Mouse (Mus musculus) embryonic stem cell, embryonic (primary cell): ENCODE data around the gene Rhot2.

Source experiments
- CTCF ChIA-PET, 4 experiments: fragments of 300-600 bp in 2 of 4; fragments of 350-600 bp in 2 of 4; sonication (Branson Sonifier 250); formaldehyde crosslinking; loops; one replicate each; lab custom pipeline; 2022; ENCODE audit warnings: inconsistent platforms in 2 of 4; lab: Charles Lee
- POLR2A ChIA-PET, 4 experiments: fragments of 300-600 bp in 2 of 4; fragments of 350-600 bp in 2 of 4; sonication (Branson Sonifier 250); formaldehyde crosslinking; loops; one replicate each; lab custom pipeline; 2022; ENCODE audit warnings: antibody characterized with exemption in 4 of 4, inconsistent platforms in 1 of 4; lab: Charles Lee

Rhot2 gene

DNA sequence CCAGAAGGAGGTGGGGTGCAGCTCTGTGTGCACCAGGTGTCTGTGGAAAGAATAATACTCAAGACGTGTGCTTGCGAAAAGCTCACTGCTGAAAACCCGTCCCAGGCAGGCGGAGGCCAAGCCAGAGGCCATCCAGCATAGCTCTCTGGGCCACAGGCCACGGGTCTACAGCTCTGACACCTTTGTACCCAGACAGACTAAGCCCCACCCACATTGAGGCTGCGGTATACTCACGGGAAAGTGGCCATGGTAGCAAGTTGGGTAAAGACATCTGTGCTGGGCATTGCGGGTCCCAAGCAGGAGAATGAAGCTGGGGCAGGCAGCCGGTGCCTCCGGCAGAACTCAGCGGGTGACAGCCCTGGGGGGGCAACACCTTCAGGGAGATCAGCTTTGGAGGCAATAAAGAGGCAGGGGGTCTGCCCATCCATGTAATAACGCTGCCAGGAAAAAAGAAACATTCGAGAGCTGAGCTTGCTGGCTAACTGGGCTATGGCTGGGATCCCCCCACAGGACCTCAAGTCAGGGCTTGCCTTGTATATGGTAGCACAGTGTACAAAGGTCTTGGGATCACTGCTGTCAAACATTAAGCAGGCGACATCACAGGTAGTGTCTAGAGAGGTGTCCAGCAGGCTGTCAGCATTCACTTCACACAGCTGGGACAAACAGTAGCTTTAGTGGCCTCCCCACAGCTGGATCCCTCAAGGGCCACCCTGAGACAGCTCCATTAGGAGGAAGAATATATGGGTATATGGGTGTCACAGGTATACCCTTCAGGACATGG lies 5.0 kb downstream of the Rhot2 start:
- CTCF ChIA-PET = interaction anchor here in 2 of 4 experiments (0.6 to 0.7 kb wide), 2 partner anchors 116 to 233 kb away, joined by 3 read pairs; no protein-coding TSS in a partner anchor
- POLR2A ChIA-PET = interaction anchor here in 2 of 4 experiments (0.8 to 2.0 kb wide), 8 partner anchors 8 to 116 kb away, joined by 3 to 5 read pairs (median 4); partner anchors contain the start of gene Mcrip2 (in 2 of the 2)

DNA sequence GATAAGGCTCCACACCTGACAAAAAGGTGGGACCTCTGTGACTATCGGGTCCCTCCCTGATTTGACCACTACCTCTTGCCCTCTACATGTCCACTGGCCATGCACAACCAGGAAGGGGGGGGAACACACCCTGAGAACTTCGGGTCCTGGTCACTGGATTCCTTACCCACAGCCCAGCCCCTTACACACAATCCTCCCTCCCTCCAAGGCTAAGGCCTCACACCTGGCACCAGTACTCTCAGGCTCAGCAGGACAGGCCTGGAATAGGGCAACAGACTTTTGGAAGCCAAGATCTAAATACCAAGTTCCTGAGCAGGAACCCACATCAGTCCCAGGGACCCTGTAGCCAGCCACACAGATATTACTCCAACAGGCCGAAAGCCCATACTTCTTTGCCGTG lies 5.7 kb downstream of the Rhot2 start:
- CTCF ChIA-PET = no interaction called here
- POLR2A ChIA-PET = interaction anchor here in 2 of 4 experiments (1.1 to 2.0 kb wide), 5 partner anchors 9 to 116 kb away, joined by 3 to 5 read pairs (median 5); partner anchors contain the start of gene Mcrip2 (in 2 of the 2)

DNA sequence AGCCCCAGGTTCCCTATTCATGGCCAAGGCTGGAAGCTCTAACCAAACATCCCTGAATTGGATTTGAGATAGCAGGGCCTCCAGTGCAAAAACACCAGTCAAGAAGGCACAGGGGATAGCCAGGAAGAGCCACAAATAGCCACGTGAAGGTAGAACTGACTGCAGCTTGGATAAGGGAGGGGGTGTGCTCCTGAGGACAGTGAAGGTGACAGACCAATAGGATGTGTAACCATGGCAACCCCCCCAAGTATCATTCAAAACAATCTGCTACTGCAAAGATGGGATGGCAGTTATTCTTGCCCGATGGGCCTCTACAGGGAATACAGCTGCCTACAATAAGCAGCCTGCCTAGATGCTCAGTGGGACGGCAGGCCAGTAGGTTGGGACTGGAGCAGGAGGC lies 7.1 kb downstream of the Rhot2 start:
- POLR2A ChIA-PET = interaction anchor here in 2 of 4 experiments (0.6 to 2.6 kb wide), 18 partner anchors 8 to 433 kb away, joined by 3 to 11 read pairs (median 6); partner anchors contain the start of genes Jmjd8 (in 2 of the 2), Mcrip2 (in 2 of the 2), Wdr24 (in 2 of the 2) and Chtf18 (in 1 of the 2)
- CTCF ChIA-PET = interaction anchor here in 1 of 4 experiments (0.6 to 1.5 kb wide), 3 partner anchors 36 to 363 kb away, joined by 4 to 5 read pairs (median 4); no protein-coding TSS in a partner anchor

DNA sequence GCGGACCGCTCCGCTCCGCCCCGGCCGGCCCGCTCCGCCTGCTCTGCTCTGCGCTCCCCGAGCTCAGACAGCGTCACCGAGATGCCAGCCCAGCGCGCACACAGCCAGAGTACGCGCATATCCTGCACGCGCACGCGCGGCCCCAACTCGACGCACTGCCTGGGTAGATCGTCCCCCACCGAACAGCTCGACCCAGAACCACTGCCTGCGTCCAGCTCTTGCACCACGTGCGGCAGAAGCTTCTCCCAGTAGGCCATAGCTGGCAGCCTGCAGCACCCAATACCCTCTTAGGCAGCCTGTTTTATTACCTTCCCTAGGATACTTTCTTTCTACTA lies 7.6 kb downstream of the Rhot2 start, which contains the start of gene Rhbdl1:
TSS of gene Rhbdl1 (minus strand) at position 220 of the 335 bp plus-strand sequence.
- CTCF ChIA-PET = interaction anchor here in 1 of 4 experiments (0.6 to 1.5 kb wide), 4 partner anchors 36 to 362 kb away, joined by 4 to 5 read pairs (median 4); no protein-coding TSS in a partner anchor
- POLR2A ChIA-PET = interaction anchor here (0.6 to 2.6 kb wide), 30 partner anchors 7 to 433 kb away, joined by 3 to 11 read pairs (median 3); partner anchors contain the start of genes Jmjd8 (in 3 of the 4), Mcrip2 (in 3 of the 4), Wdr24 (in 2 of the 4) and Chtf18 (in 1 of the 4)

DNA sequence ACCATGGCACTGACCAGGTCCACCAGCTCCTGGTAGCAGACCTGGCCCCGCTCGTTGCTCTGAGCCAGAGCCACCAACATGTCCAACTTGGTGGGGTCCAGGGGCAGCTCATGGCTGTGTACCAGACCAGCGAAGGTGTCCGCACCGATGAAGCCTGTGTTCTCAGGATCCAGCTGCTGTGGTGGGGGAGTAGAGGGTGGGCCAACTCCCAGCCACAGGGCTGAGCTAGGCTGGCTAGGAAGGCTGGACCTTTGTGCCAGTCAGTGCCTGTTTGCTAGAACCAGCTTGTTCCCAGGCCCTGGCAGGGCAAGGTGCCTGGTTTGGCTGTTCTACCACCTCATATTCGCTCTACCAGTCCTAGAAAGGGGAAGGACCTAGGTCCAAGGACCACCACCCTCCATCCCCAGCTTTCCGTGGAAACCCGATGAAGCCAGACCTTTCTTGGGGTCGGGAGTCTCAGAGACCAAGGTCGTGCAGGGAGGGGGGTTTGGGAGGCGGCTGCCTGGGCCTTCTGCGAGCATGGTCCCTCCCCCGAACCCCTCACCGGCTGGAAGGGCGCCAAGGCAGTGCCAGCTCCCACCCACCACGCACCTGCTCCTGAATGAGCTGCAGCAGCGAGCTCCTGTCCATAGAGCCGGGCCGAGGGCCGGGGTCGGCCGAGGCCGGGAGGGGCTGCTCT lies 8.1 kb downstream of the Rhot2 start:
- ChIA-PET POLR2A (interaction anchor here (0.5 to 2.6 kb wide), 35 partner anchors 8 to 1494 kb away, joined by 3 to 11 read pairs (median 3); partner anchors contain the start of genes Jmjd8 (in 3 of the 4), Mcrip2 (in 3 of the 4), Wdr24 (in 2 of the 4) and AC134908.4 (in 1 of the 4)), CTCF (interaction anchor here in 2 of 4 experiments (0.7 to 1.5 kb wide), 5 partner anchors 35 to 362 kb away, joined by 3 to 5 read pairs (median 4); no protein-coding TSS in a partner anchor)

DNA sequence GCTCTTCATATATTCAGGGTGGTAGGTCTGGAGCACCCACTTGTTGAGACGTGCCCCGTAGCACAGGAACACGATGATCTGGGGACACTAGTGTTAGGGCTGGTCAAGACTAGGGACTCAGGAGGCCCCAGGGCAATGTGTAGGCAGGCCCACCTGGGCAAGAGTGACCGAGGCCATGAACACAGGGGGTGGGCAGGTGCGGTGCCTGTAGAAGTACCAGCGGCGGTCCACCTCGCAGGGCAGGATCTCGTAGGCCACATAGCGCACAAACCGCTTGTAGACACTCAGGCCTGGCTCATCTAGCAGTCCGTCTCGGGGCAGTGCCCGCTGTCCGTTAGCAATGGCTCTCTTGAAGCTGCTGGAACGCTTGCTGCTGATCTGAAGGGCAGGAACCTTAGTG lies 8.8 kb downstream of the Rhot2 start:
- ChIA-PET POLR2A (interaction anchor here in 3 of 4 experiments (0.5 to 9.2 kb wide), 21 partner anchors 9 to 1493 kb away, joined by 3 to 114 read pairs (median 4); partner anchors contain the start of genes Mcrip2 (in 3 of the 3), Rhot2 (in 2 of the 3), AC134908.4 (in 1 of the 3) and Chtf18 (in 1 of the 3)), CTCF (interaction anchor here in 2 of 4 experiments (0.7 to 1.4 kb wide), 3 partner anchors 38 to 59 kb away, joined by 3 to 5 read pairs (median 4); no protein-coding TSS in a partner anchor)

DNA sequence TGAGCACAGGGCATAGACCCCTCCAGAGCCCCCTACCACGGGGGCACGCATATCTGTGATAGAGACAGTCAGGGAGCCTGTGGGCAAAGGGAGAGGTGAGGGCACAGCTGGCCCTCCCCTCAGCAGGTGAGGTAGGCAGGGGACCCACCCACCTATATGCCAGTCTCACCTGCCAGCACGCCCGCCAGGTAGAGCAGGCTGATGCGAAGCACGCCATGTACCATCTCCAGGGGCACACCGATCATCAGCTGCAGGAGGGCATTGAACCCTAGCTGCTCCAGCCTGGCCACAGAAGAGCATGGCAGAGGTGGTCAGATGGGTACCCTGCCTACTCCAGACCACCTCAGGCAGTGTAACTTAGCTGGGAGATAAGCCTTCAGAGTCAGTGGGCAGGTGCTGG lies 9.3 kb downstream of the Rhot2 start:
- ChIA-PET POLR2A (interaction anchor here in 2 of 4 experiments (2.5 to 9.2 kb wide), 7 partner anchors 9 to 32 kb away, joined by 6 to 114 read pairs (median 44); partner anchors contain the start of genes Rhot2 (in 2 of the 2), Gm20683 (in 1 of the 2), Mcrip2 (in 1 of the 2) and Wdr24 (in 1 of the 2)), CTCF (interaction anchor here in 1 of 4 experiments (1.2 kb wide), 1 partner anchor 34 kb away, joined by 3 read pairs; no protein-coding TSS in a partner anchor)

DNA sequence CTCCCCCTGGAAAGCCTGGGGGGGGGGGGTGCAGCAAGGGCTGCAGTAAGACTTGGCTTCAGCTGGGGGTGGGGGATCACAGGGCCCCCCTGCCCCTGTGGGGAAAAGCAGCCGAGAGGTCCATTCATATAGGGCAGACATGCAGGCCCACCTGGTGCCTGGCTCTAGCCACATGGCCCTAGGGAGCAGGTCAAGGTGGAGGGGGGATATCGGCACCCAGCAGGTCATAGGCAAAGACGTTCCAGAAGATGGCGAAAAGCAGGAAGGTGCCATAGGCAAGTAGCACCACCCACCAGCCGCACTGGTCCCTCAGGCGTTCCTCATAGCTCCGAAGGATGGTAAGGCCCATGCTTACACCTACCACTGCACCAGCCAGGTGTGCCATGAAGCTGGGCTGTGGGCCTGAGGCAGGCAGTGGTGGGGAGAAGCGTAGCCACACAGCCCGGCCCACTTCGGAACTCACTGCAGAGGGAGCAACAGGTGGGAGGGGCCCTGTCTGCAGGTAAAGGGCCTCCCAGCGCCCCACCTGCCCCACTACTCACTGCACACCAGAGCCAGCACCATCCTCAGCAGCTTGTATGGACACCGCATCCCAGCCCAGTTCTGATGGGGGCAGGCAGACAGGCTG lies 9.9 kb downstream of the Rhot2 start:
- ChIA-PET POLR2A (interaction anchor here in 2 of 4 experiments (0.7 to 9.2 kb wide), 16 partner anchors 10 to 398 kb away, joined by 3 to 114 read pairs (median 19); partner anchors contain the start of genes Mcrip2 (in 2 of the 2), Rhot2 (in 2 of the 2), Wdr24 (in 2 of the 2) and Gm20683 (in 1 of the 2)), CTCF (interaction anchor here in 1 of 4 experiments (1.2 to 1.4 kb wide), 2 partner anchors 34 to 111 kb away, joined by 3 read pairs; no protein-coding TSS in a partner anchor)

DNA sequence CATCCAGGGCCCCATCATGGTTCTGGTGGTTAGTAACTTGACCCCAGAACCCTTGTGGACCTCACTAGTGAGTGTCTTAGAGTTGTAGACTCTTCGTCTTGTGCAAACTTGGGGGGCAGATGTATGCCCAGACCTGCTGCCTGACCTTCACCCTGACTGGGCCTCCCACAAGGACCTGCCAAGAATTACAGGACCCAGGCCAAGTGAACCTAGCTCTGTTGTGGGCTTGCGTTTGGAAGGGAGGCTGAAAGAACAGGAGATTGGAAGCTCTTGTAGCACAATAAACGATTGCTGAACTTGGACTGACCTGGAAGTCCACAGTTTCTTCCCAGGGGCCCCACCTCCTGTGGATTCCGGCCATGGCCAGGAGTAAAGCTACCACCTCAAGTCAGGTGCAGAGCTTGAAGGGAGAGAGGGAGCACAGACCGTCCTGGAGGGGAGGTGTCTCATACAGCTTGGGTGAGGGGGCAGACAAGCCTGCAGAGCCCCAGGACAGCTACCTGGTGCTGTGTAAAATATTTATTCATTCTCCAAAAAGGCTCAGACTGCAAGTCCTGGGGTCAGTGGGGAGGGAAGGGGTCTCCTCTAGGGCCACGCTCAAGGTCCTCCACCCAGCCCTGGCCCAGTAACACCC lies 10.6 kb downstream of the Rhot2 start:
- POLR2A ChIA-PET = interaction anchor here in 3 of 4 experiments (0.7 to 9.2 kb wide), 60 partner anchors 8 to 1098 kb away, joined by 3 to 114 read pairs (median 8); partner anchors contain the start of genes Mcrip2 (in 3 of the 3), Rhot2 (in 3 of the 3), Wdr24 (in 3 of the 3) and Wdr90 (in 3 of the 3)
- CTCF ChIA-PET = interaction anchor here in 3 of 4 experiments (1.0 to 2.1 kb wide), 7 partner anchors 10 to 266 kb away, joined by 3 to 7 read pairs (median 5); partner anchors contain the start of gene Rhot2 (in 2 of the 3)

DNA sequence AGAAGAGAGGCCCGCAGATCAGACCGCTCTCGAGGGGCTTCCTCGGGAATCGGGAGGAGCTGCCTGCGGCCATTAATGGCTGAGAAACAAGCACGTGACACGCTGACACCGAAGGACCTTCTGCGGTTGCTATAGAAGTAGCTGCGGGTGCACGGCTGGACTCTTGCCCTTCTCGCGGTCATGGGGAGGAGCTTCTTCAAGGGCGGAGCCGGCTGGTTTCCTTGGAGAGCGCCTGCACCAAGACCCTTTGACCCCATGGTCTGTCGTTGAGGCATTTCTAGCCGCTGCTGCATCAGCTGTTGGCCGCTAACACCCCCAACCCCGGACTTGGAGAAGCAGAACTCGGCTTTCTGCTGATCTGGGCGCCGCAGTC lies 11.4 kb downstream of the Rhot2 start, which contains the start of gene Stub1:
TSS of gene Stub1 (minus strand) at position 114 of the 373 bp plus-strand sequence.
- POLR2A ChIA-PET = interaction anchor here (0.5 to 9.2 kb wide), 128 partner anchors 8 to 1354 kb away, joined by 3 to 114 read pairs (median 5); partner anchors contain the start of genes Chtf18 (in 4 of the 4), Rpusd1 (in 4 of the 4), Gm20683 (in 3 of the 4) and Mcrip2 (in 3 of the 4)
- CTCF ChIA-PET = interaction anchor here (0.6 to 2.1 kb wide), 24 partner anchors 9 to 410 kb away, joined by 3 to 11 read pairs (median 4); partner anchors contain the start of genes Rhot2 (in 3 of the 4), Wdr24 (in 2 of the 4), Chtf18 (in 1 of the 4) and Fam234a (in 1 of the 4)

DNA sequence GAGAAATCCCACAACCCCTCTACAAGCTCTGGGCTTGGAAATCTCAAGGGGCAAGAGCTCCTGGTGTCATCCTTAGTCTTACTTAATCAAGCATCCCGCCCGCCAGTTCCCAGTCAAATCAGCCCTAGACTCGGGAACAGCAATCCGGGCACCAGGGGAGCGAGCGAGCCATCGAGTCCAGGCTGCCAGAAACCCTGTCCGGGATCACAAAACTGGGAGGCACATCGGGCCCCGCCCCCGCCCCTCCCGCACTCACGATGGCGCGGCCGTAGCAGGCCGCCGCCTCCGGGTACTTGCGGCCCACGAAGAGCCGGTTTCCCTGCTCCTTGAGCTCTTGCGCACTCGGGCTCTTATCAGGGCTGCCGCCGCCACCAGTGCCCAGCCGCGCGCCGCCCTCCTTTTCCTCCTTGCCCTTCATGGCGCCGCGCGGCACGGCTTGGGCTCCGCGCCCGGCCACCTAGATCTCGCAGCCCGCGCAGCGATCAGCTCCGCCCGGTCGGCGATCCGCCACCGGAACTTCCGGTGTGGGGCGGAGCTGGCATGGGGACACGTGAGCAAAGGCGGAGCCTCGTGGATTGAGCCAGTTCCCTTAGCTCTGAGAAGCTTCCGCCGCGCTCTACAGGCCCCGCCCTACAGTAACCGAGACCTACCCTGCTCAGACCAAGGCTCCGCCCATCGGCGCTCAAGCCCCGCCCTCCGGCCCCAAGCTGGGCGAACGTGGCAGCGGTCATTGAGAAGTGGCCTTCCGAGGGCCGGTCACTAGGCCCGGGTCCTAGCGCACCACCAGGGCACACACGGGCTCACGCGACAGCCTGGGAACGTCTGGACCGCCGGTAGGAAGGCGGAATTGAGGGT lies 12.0 kb downstream of the Rhot2 start:
- CTCF ChIA-PET = interaction anchor here (0.6 to 2.1 kb wide), 27 partner anchors 9 to 885 kb away, joined by 3 to 11 read pairs (median 4); partner anchors contain the start of genes Rhot2 (in 3 of the 4), Wdr24 (in 2 of the 4), Chtf18 (in 1 of the 4) and Fam234a (in 1 of the 4)
- POLR2A ChIA-PET = interaction anchor here (0.5 to 9.2 kb wide), 142 partner anchors 9 to 1354 kb away, joined by 3 to 114 read pairs (median 5); partner anchors contain the start of genes Chtf18 (in 4 of the 4), Rpusd1 (in 4 of the 4), Gm20683 (in 3 of the 4) and Mcrip2 (in 3 of the 4)

DNA sequence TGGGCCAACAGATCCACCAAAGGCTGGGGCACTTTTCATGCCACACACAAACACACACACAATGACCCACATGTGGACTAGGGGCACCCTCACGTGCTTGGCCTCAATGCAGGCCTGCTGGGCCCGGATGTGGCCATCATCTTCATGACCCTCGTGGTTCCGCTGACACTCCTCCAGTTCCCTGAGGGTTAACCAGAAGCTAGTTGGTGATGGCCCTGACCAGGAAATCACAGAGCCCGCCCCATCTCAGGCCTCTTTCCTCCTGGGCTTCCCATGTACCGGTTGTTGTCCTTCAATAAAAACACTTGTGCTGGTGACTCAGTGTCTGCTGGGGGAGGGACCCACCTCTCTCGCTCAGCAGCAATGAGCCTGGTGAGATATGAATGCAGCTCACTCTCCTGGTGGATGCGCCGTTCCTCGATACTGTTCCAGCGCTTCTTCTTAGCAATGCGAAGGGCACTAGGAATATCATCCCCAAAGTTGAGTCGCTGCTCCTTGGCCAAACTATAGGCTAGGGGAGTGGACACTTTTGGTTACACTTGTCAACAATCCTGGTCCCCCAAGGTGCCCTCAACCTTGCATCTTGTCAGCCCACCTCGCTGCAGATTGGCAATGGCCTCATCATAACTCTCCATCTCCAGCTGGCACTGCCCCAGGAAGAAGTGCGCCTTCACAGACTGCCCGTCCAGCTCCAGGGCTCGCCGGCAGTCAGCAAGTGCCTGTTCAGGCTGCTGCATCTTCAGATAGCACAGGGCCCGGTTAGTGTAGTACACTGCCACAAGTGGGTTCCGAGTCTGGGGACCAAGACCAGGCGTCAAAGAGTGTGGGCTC lies 13.0 kb downstream of the Rhot2 start:
- ChIA-PET CTCF (interaction anchor here (0.6 to 2.1 kb wide), 10 partner anchors 8 to 437 kb away, joined by 3 to 11 read pairs (median 5); partner anchors contain the start of genes Chtf18 (in 1 of the 4), Narfl (in 1 of the 4), Rpusd1 (in 1 of the 4) and Wdr24 (in 1 of the 4)), POLR2A (interaction anchor here (0.5 to 9.2 kb wide), 55 partner anchors 8 to 1304 kb away, joined by 3 to 114 read pairs (median 8); partner anchors contain the start of genes Gm20683 (in 3 of the 4), Wdr24 (in 3 of the 4), Chtf18 (in 2 of the 4) and Fbxl16 (in 2 of the 4))

DNA sequence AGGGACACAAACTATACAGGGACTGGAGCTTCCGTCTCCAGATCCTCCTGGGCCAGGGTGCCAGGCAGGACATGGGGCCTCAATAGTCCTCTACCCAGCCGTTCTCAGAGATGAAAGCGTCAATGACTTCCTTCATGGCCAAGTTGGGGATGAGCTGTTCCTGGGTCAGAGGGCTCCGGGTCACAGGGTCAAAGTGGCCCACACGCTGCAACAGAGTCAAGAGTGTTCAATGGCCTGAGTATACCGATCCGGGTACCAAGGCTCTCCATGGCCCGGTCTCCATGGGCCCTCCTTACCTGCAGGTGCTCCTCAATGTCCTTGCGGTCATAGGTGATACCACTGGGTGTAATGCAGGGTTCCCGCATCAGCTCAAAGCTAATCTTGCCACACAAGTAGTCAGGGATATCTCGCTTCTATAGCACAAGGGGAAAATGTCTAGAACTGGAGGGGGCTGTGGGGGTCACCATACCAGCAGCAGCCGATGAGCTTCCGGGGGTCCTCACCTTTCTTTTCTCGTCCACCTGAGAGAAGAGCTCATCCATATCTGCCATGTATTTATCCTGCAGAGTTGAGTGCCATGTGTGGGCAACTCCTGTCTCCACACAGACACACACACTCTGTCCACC lies 13.7 kb downstream of the Rhot2 start:
- CTCF ChIA-PET = interaction anchor here in 1 of 4 experiments (1.2 kb wide), 1 partner anchor 179 kb away, joined by 4 read pairs; no protein-coding TSS in a partner anchor
- POLR2A ChIA-PET = interaction anchor here (0.5 to 9.2 kb wide), 15 partner anchors 7 to 1108 kb away, joined by 3 to 114 read pairs (median 22); partner anchors contain the start of genes Gm20683 (in 3 of the 4), Rhot2 (in 2 of the 4), AC134908.4 (in 1 of the 4) and Chtf18 (in 1 of the 4)
